Mouse (Mus musculus): ENCODE measurements around the gene Rps10.

DNA sequence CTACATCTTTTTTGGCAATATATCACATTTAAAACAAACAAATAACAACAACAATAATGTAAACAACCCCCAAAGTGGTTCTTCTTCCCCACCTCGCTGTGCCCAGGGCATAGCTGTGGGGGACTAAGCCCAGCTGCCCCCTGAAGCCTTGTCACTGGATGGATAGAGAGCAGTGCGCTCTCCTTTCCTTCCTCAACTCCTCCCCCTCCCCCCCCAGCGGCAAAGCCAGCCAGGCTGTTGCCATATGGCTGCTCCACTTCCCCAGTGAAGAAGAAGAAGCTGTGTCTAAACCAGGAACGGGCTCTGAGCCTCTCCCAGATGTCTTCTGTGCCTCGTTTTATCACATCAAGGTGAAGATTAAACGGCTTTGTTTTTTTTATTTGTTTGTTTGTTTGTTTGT lies 6.6 kb upstream of the Rps10 start:
- TF ChIP-seq CTCF (IDR thresholded peaks at IDR 0.05; ENCODE audit: insufficient read depth, low read depth, low read length) = no peak
- TF ChIP-seq POLR2A (IDR thresholded peaks at IDR 0.05; ENCODE audit: insufficient read depth, low read depth, low read length) = no peak

All from olfactory bulb, adult 2 months (tissue).